Mouse (Mus musculus) liver, embryonic 11.5 days (tissue): ENCODE results near the gene Rasal1. TPM values are rescaled to one million over a fixed set of nuclear protein-coding genes. Genes with fewer than 3 reads are reported as not detected.

Experiments
- ATAC-seq: fragments of 200-750 bp; cut with Nextera tagmentation; replicated peaks from 2 replicates; pipeline ENCODE4 v1.8.0; 2017; ENCODE audit warnings: moderate number of reproducible peaks, mild to moderate bottlenecking, moderate TSS enrichment, moderate library complexity; ENCODE audit not compliant: low FRiP score
- DNase-seq: peaks from one replicate; pipeline ENCODE4 v3.0.0-alpha.2; 2017; ENCODE audit warnings: low spot score
- H3K27ac ChIP-seq: fragments of 300-500 bp; sonication (generic); 2 replicates; pipeline ENCODE4 v1.5.1; 2014; ENCODE audit warnings: mild to moderate bottlenecking, low read depth, low read length, control low read depth
- H3K27me3 ChIP-seq: fragments of 300-500 bp; sonication (generic); replicated peaks from 2 replicates; pipeline ENCODE4 v1.6.1; 2014; ENCODE audit warnings: low read length, mixed read lengths; ENCODE audit not compliant: control insufficient read depth, insufficient read depth
- H3K36me3 ChIP-seq: fragments of 300-500 bp; sonication (generic); 2 replicates; pipeline ENCODE4 v1.6.1; 2014; ENCODE audit warnings: mild to moderate bottlenecking, low read length, moderate library complexity, mixed read lengths; ENCODE audit not compliant: control insufficient read depth, insufficient read depth
- H3K4me1 ChIP-seq: fragments of 300-500 bp; sonication (generic); replicated peaks from 2 replicates; pipeline ENCODE4 v1.6.1; 2014; ENCODE audit warnings: low read length, mixed read lengths; ENCODE audit not compliant: control insufficient read depth, insufficient read depth
- H3K4me2 ChIP-seq: fragments of 300-500 bp; sonication (generic); 2 replicates; pipeline ENCODE4 v1.6.1; 2014; ENCODE audit warnings: mild to moderate bottlenecking, control low read depth, moderate library complexity
- H3K4me3 ChIP-seq: fragments of 300-500 bp; sonication (generic); 2 replicates; pipeline ENCODE4 v1.5.1; 2014; ENCODE audit warnings: low read depth, low read length, control low read depth
- H3K9ac ChIP-seq: fragments of 300-500 bp; sonication (generic); 2 replicates; pipeline ENCODE4 v1.6.1; 2014; ENCODE audit warnings: low read depth, low read length, control low read depth
- H3K9me3 ChIP-seq: fragments of 300-500 bp; sonication (generic); 2 replicates; pipeline ENCODE4 v1.6.1; 2016; ENCODE audit warnings: low read length, inconsistent platforms, mixed read lengths; ENCODE audit not compliant: control insufficient read depth
- WGBS: fragments of 180-500 bp; shearing (Covaris S2); extraction: QIAGEN DNeasy Blood & Tissue Kit; methylation state at CpG from one replicate; pipeline ENCODE4 v1.1.7; 2014; 5-methylcytosine and 5-hydroxymethylcytosine counted together
- polyA plus RNA-seq: library from polyadenylated mRNA; unstranded; fragments of >200 nt; fragmentation: Nextera tagmentation; extraction: Ambion mirVana; gene quantifications from 2 replicates; pipeline ENCODE4 v1.2.1, GENCODE M21; 2014

Gene Rasal1
- polyA plus RNA-seq, 1 experiment from 2014 or later, result 0.25 TPM

DNA sequence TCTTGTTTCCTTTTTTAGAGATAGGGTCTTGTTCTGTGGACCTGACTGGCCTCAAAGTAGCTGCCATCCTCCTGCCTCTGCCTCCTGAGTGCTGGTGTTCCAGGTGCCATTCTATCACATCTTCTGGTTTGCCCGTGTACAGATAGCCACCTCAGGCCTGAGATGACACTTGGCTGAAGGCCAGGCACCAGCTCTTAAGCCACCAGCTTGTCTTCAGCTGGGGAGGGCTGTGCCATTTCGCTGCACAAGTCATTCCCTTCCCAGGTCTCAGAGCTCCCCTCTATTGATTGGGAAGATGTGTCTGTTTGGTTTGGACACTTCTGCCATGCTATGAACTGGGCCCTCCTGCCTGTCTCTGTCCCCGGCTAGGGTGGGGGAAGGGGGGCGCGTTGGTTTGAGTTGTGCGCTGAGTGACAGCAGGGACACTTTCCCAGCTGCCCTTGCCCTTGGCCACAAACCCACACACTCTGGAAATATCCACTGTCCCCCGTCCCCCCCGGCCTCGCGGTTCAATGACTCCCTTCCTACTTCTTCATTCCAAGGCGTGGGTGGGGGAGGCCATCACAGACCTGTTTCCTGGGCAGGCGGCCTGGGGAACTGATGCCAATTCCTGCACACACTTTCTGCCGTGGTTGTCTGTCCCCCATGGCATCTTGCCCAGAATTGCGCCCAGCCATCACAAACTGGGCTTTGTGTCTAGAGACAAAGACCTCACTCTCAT, 5.1 kb upstream of the Rasal1 start:
- H3K4me2 ChIP-seq, result no peak overlapping the region
- H3K27me3 ChIP-seq, result peaks cover 27% of the 10 kb centered on the region
- H3K9me3 ChIP-seq, result no peaks in the 10 kb centered on the region
- DNase-seq (no peak), ATAC-seq (no peak)
- H3K27ac ChIP-seq, result no peak overlapping the region
- H3K36me3 ChIP-seq, result no peaks in the 10 kb centered on the region
- H3K9ac ChIP-seq, result no peak overlapping the region
- no peak overlapping the region for H3K4me3 ChIP-seq
- 44% methylated on average over 14 of the region's 14 CpGs for WGBS
- peaks cover 8% of the 10 kb centered on the region for H3K4me1 ChIP-seq

DNA sequence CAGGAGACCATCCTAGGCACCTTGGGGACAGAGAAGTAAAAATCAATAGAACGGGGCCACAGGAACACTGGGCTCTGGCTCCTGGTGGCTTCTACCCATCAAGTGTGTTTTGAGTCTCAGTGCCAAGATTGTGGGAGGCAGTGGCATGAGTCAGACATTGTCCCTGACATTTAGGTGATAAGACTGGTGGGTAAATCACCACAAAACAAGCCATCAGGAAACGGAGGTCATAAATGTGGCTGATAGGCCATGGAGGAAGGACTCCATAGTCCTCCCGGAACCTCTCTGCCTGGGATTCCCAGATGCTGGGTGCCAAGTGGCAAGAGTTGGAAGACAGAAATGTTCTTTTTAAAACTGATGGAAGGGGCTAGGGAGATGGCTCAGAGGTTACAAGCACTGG, 4.4 kb upstream of the Rasal1 start:
- peaks cover 14% of the 10 kb centered on the region for H3K4me1 ChIP-seq
- ATAC-seq, result no peak
- 38% methylated on average over 3 of the region's 3 CpGs for WGBS
- no peak overlapping the region for H3K4me2 ChIP-seq
- no peak for DNase-seq
- no peak overlapping the region for H3K4me3 ChIP-seq
- peaks cover 34% of the 10 kb centered on the region for H3K27me3 ChIP-seq
- no peak overlapping the region for H3K9ac ChIP-seq
- H3K27ac ChIP-seq, result no peak overlapping the region
- H3K9me3 ChIP-seq, result no peaks in the 10 kb centered on the region
- no peaks in the 10 kb centered on the region for H3K36me3 ChIP-seq

DNA sequence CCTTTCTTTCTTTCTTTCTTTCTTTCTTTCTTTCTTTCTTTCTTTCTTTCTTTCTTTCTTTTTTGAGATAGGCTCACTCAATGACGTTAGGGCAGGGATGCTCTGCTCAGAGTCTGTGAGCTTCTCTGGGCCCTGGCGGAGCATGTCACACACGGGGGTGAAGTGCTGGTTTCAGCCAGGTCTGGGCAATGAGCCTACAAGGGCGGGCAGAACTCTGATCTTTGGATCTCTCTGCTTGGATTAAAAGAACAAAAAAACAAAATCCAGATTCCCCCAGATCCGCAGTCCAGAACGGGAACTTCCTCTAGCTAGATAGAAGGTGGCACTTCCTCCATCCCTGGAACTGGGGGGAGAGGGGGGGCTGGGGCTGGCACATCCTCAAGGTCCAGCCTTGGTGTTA, 2.8 kb upstream of the Rasal1 start:
- WGBS, result 51% methylated on average over 6 of the region's 6 CpGs
- peaks cover 18% of the 10 kb centered on the region for H3K4me1 ChIP-seq
- H3K9ac ChIP-seq, result no peak overlapping the region
- H3K27ac ChIP-seq, result no peak overlapping the region
- H3K4me2 ChIP-seq, result no peak overlapping the region
- ATAC-seq (no peak), DNase-seq (no peak)
- H3K4me3 ChIP-seq, result no peak overlapping the region
- no peaks in the 10 kb centered on the region for H3K9me3 ChIP-seq
- peaks cover 50% of the 10 kb centered on the region for H3K27me3 ChIP-seq
- H3K36me3 ChIP-seq, result no peaks in the 10 kb centered on the region

DNA sequence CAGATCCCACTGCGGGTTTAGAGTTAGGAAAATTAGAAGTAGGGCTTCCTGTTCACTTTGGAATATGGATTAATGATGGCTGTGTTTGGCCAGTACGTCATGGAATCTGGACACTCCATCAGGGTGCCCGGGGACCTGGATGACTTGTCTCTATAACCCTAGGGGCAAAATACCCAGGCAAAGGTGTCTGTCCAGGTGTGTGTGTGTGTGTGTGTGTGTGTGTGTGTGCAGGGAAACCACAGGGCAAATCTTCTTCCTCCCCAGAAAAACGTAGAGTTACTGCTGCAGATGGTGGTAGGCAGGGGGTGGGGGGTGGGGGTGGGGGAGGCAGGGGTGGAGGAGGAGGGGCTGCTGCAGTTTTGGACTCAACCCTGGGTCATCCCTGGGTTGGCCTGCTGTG, 1.3 kb upstream of the Rasal1 start:
- Histone ChIP-seq H3K27me3 (peaks cover 53% of the 10 kb centered on the region), H3K4me2 (no peak overlapping the region), H3K27ac (no peak overlapping the region), H3K9ac (no peak overlapping the region), H3K9me3 (no peaks in the 10 kb centered on the region), H3K4me1 (peaks cover 18% of the 10 kb centered on the region), H3K36me3 (no peaks in the 10 kb centered on the region), H3K4me3 (no peak overlapping the region)
- WGBS, result 58% methylated on average over 4 of the region's 4 CpGs
- DNase-seq (no peak), ATAC-seq (no peak)

DNA sequence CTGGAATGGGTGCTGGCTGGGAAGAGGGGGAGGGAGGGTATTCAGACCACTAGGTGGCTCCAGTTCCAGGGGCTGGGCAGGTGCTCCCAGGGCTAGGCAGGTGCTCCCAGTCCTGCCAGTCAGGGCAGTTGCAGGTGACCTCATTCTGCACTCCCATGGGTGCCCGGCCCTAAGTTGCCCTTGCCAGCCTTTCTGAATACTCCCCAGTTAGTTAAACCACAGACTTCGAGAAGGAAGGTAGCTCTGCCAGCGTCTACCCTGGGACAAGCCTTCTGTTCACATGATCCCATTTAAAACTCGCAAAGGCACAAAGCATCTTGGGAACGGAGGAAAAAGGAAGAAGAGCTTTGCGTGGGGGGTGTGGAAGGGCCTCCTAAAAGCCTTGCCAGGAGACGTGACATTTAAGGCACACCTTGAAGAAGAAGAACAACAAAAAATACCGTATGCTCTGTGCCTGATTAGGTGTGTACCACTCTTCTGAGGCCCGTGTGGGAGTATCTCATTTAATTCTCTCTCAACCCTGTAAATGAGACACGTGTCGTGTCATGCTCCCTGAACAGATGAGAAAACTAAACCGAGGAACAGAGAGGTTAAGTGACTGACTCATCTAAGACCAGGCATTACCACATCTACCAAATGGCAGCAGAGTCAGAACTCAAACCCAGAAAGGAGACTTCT, 659 bp upstream of the Rasal1 start:
- Histone ChIP-seq H3K27me3 (peaks cover 56% of the 10 kb centered on the region), H3K4me2 (peak overlapping the region; percentile 75), H3K9me3 (no peaks in the 10 kb centered on the region), H3K27ac (no peak overlapping the region), H3K4me1 (peaks cover 18% of the 10 kb centered on the region), H3K4me3 (no peak overlapping the region), H3K9ac (no peak overlapping the region), H3K36me3 (no peaks in the 10 kb centered on the region)
- no peak for ATAC-seq
- DNase-seq, result no peak
- WGBS, result 25% methylated on average over 12 of the region's 12 CpGs

DNA sequence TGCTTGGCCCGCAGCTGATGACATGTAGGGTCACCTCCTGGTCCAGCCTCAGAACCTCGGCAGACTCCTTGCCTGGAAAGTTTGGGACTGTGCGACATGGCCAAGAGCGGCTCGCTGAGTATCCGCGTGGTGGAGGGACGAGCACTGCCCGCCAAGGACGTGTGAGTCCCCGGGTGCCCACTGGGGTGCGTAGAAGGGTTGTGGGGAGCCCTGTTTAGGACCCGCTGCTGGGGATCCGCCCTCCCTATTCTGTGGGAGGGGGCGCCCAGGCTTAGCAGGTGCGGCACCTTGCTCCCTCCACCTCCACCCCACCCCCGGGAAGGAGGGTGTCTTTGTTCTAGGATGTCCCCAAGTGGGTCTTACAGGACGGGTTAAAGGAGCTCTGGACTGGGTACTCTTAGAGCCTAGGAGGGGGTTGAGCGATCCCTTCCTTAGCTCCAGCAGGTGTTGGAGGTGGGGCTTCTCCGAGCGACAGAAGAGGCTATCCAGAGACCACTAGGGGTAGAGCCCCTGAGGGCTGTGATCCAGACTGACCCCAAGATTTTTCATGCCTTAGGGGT, 842 bp downstream of the Rasal1 start:
- H3K27me3 ChIP-seq, result peaks cover 52% of the 10 kb centered on the region
- WGBS, result 4% methylated on average over 21 of the region's 21 CpGs
- no peak overlapping the region for H3K9ac ChIP-seq

DNA sequence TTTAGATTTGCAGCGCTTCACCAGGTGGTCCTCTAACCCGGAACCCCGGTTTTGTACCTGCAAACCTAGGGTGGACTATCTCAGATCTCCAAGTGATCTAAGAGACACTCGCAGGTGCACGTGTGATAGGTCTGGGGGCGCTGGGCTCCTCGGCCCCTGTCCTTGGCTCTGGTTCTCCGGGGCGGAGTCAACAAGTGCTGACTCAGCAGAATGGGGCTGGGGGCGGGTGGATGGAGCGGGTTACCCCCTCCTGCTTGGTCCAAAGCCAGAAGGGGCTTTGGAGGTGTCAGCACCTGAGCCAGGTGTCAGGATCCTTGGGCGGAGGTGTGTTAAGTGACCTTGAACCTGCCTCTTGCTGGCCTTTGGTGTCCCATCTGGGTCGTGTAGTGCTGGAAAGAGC, 1.3 kb downstream of the Rasal1 start:
- 28% methylated on average over 13 of the region's 13 CpGs for WGBS
- peaks cover 57% of the 10 kb centered on the region for H3K27me3 ChIP-seq
- H3K9ac ChIP-seq, result no peak overlapping the region
- H3K36me3 ChIP-seq, result no peaks in the 10 kb centered on the region
- H3K4me1 ChIP-seq, result peaks cover 16% of the 10 kb centered on the region
- ATAC-seq (no peak), DNase-seq (no peak)
- no peak overlapping the region for H3K4me2 ChIP-seq
- no peak overlapping the region for H3K4me3 ChIP-seq
- no peak overlapping the region for H3K27ac ChIP-seq
- H3K9me3 ChIP-seq, result no peaks in the 10 kb centered on the region

More for the DNA sequence above, 842 bp downstream of the Rasal1 start:
- DNase-seq (no peak), ATAC-seq (peak; percentile 37)
- H3K4me2 ChIP-seq, result peak overlapping the region; percentile 75
- peak overlapping the region; percentile 37 for H3K4me3 ChIP-seq
- H3K36me3 ChIP-seq, result no peaks in the 10 kb centered on the region
- no peaks in the 10 kb centered on the region for H3K9me3 ChIP-seq
- peaks cover 16% of the 10 kb centered on the region for H3K4me1 ChIP-seq
- no peak overlapping the region for H3K27ac ChIP-seq

DNA sequence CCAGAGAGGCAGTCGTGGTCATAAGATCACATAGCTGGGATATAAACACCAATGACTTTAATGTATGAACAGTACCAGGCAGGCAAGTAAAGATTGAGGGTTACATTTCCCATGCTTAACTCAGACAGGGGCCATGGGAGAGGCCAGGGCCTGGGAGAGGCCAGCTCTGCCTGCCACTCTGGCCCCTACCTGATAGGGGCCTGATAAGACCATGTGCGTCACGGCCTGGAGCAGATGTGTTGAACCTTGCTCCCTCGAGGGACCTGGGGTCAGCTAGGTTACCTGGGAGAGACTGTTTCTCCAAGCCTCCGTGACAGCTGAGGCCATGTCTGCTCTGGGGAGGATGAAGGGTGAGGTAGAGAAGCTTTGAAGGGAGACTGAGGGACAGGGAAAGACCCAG, 2.6 kb downstream of the Rasal1 start:
- H3K9me3 ChIP-seq, result no peaks in the 10 kb centered on the region
- whole genome bisulfite sequencing, result 35% methylated on average over 5 of the region's 5 CpGs
- H3K4me1 ChIP-seq, result peaks cover 16% of the 10 kb centered on the region
- H3K9ac ChIP-seq, result no peak overlapping the region
- H3K27ac ChIP-seq, result no peak overlapping the region
- no peak overlapping the region for H3K4me3 ChIP-seq
- H3K36me3 ChIP-seq, result no peaks in the 10 kb centered on the region
- no peak for DNase-seq
- no peak for ATAC-seq
- H3K27me3 ChIP-seq, result peaks cover 53% of the 10 kb centered on the region
- H3K4me2 ChIP-seq, result no peak overlapping the region
